Mouse (Mus musculus): ENCODE data around the gene Cntn2.

Gene Cntn2

GRCm38 (mm10) chr1:132557901-132558631 lies 15.0 kb upstream of the Cntn2 start:
- DNase-seq, result peak; percentile 46

- DNase-seq, result no peak
Measured at GRCm38 (mm10) chr1:132543789-132544188, 733 bp upstream of the Cntn2 start.

- no peak for DNase-seq
Measured at GRCm38 (mm10) chr1:132541824-132542599, 1.0 kb downstream of the Cntn2 start.

GRCm38 (mm10) chr1:132541171-132541823 lies 1.8 kb downstream of the Cntn2 start:
- no peak for DNase-seq

- no peak for DNase-seq
Measured at GRCm38 (mm10) chr1:132540701-132541100, 2.4 kb downstream of the Cntn2 start.

- peak; percentile 60 for DNase-seq
Measured at GRCm38 (mm10) chr1:132537736-132538135, 5.3 kb downstream of the Cntn2 start.

- DNase-seq, result no peak
Measured at GRCm38 (mm10) chr1:132536416-132536815, 6.6 kb downstream of the Cntn2 start.

- DNase-seq, result no peak
Measured at GRCm38 (mm10) chr1:132535541-132535940, 7.5 kb downstream of the Cntn2 start.

- DNase-seq, result no peak
Measured at GRCm38 (mm10) chr1:132533840-132534239, 9.2 kb downstream of the Cntn2 start.

- peak; percentile 46 for DNase-seq
Measured at GRCm38 (mm10) chr1:132532521-132532920, 10.5 kb downstream of the Cntn2 start.

- DNase-seq, result no peak
Measured at GRCm38 (mm10) chr1:132530631-132531191, 12.3 kb downstream of the Cntn2 start.

GRCm38 (mm10) chr1:132528647-132529334 lies 14.3 kb downstream of the Cntn2 start:
- no peak for DNase-seq

- DNase-seq, result no peak
Measured at GRCm38 (mm10) chr1:132528071-132528470, 15.0 kb downstream of the Cntn2 start.

- DNase-seq, result peak; percentile 86
Measured at GRCm38 (mm10) chr1:132525832-132526231, 17.2 kb downstream of the Cntn2 start.

- DNase-seq, result no peak
Measured at GRCm38 (mm10) chr1:132523920-132524319, 19.1 kb downstream of the Cntn2 start.

- no peak for DNase-seq
Measured at GRCm38 (mm10) chr1:132523048-132523447, 20.0 kb downstream of the Cntn2 start.

GRCm38 (mm10) chr1:132520764-132521163 lies 22.3 kb downstream of the Cntn2 start:
- peak; percentile 63 for DNase-seq

- no peak for DNase-seq
Measured at GRCm38 (mm10) chr1:132519734-132520133, 23.3 kb downstream of the Cntn2 start.

- DNase-seq, result no peak
Measured at GRCm38 (mm10) chr1:132518621-132519020, 24.4 kb downstream of the Cntn2 start.

- no peak for DNase-seq
Measured at GRCm38 (mm10) chr1:132516776-132517175, 26.3 kb downstream of the Cntn2 start.

- no peak for DNase-seq
Measured at GRCm38 (mm10) chr1:132515339-132515738, 27.7 kb downstream of the Cntn2 start.

GRCm38 (mm10) chr1:132512106-132512505 lies 30.9 kb downstream of the Cntn2 start:
- no peak for DNase-seq

- peak; percentile 51 for DNase-seq
Measured at GRCm38 (mm10) chr1:132511521-132511920, 31.5 kb downstream of the Cntn2 start.
